ENCODE assay signal across 8 mouse cellular contexts in genomic region chr10:43174326-43175155, GRCm38 (mm10). TPM values are rescaled to one million over a fixed set of nuclear protein-coding genes. Genes with fewer than 3 reads are reported as not detected.
DNase-seq lines count a peak whose midpoint lies in the region; ATAC-seq and TF ChIP-seq lines count a peak whose summit lies in the region.

Sobp (minus strand) TSS chr10:43174530.
9030612E09Rik (plus strand) TSS chr10:43174704.

- peak; percentile 6 to 51 for DNase-seq in urinary bladder, adult 18-20 months (ENCODE audit: low spot score in 2 of 2)
- DNase-seq in urinary bladder, postnatal 10 days (ENCODE audit: low spot score) = no peak
- DNase-seq in embryonic facial prominence, embryonic 14.5 days (ENCODE audit: low spot score) = peak; percentile 93
- peak; percentile 41 for DNase-seq in heart, adult 8-10 months (ENCODE audit: low spot score)
- DNase-seq in limb, embryonic 14.5 days (ENCODE audit: low spot score) = peak; percentile 90
- peak; percentile 18 for DNase-seq in thymus, postnatal 25 days

- peak within 1 kb of the TSS; percentile 85 for H3K4me3 ChIP-seq in embryonic facial prominence, embryonic 14.5 days (ENCODE audit: low read depth, low read length)
- peak within 1 kb of the TSS; percentile 71 for H3K4me3 ChIP-seq in kidney, embryonic 14.5 days (ENCODE audit: low read length)
- peak within 1 kb of the TSS; percentile 83 for H3K4me3 ChIP-seq in limb, embryonic 14.5 days (replicated peaks; ENCODE audit: low read length)
- H3K4me3 ChIP-seq in neural tube, embryonic 12.5 days = peak within 1 kb of the TSS; percentile 85

- H3K9ac ChIP-seq in embryonic facial prominence, embryonic 14.5 days (ENCODE audit: low read depth, low read length) = peak within 1 kb of the TSS; percentile 87
- H3K9ac ChIP-seq in kidney, embryonic 14.5 days (ENCODE audit: low read depth, low read length) = peak within 1 kb of the TSS; percentile 78
- peak within 1 kb of the TSS; percentile 79 for H3K9ac ChIP-seq in limb, embryonic 14.5 days (ENCODE audit: low read depth, low read length, severe bottlenecking)
- H3K9ac ChIP-seq in neural tube, embryonic 12.5 days = peak within 1 kb of the TSS; percentile 94

- H3K27ac ChIP-seq in embryonic facial prominence, embryonic 14.5 days (replicated peaks; ENCODE audit: low read depth, low read length) = peak within 1 kb of the TSS; percentile 84
- peak within 1 kb of the TSS; percentile 51 for H3K27ac ChIP-seq in kidney, embryonic 14.5 days (ENCODE audit: low read depth, low read length)
- peak within 1 kb of the TSS; percentile 86 for H3K27ac ChIP-seq in limb, embryonic 14.5 days (replicated peaks; ENCODE audit: low read depth, low read length)
- peak within 1 kb of the TSS; percentile 86 for H3K27ac ChIP-seq in neural tube, embryonic 12.5 days

- peak within 1 kb of the TSS; percentile 76 for H3K4me2 ChIP-seq in embryonic facial prominence, embryonic 14.5 days (ENCODE audit: low read depth, low read length)
- H3K4me2 ChIP-seq in kidney, embryonic 14.5 days (replicated peaks; ENCODE audit: low read depth, low read length) = peak within 1 kb of the TSS; percentile 94
- H3K4me2 ChIP-seq in limb, embryonic 14.5 days (replicated peaks; ENCODE audit: low read depth, low read length, severe bottlenecking) = peak within 1 kb of the TSS; percentile 71
- peak within 1 kb of the TSS; percentile 90 for H3K4me2 ChIP-seq in neural tube, embryonic 12.5 days (replicated peaks)

- no peaks in the 10 kb centered on the region for H3K36me3 ChIP-seq in embryonic facial prominence, embryonic 14.5 days (ENCODE audit: control insufficient read depth, insufficient read depth, low read length)
- no peaks in the 10 kb centered on the region for H3K36me3 ChIP-seq in kidney, embryonic 14.5 days (ENCODE audit: control insufficient read depth, insufficient read depth, low read length)
- no peaks in the 10 kb centered on the region for H3K36me3 ChIP-seq in limb, embryonic 14.5 days (ENCODE audit: control insufficient read depth, insufficient read depth, low read length)
- H3K36me3 ChIP-seq in neural tube, embryonic 12.5 days = no peaks in the 10 kb centered on the region

- H3K9me3 ChIP-seq in embryonic facial prominence, embryonic 14.5 days (ENCODE audit: control insufficient read depth, low read length) = no peaks in the 10 kb centered on the region
- no peaks in the 10 kb centered on the region for H3K9me3 ChIP-seq in kidney, embryonic 14.5 days (ENCODE audit: control insufficient read depth, low read length)
- no peaks in the 10 kb centered on the region for H3K9me3 ChIP-seq in limb, embryonic 14.5 days (ENCODE audit: control insufficient read depth, low read length)
- no peaks in the 10 kb centered on the region for H3K9me3 ChIP-seq in neural tube, embryonic 12.5 days

- peaks cover 21% of the 10 kb centered on the region for H3K4me1 ChIP-seq in embryonic facial prominence, embryonic 14.5 days (ENCODE audit: control insufficient read depth, insufficient read depth, low read length)
- peaks cover 14% of the 10 kb centered on the region for H3K4me1 ChIP-seq in kidney, embryonic 14.5 days (ENCODE audit: control insufficient read depth, insufficient read depth, low read length)
- H3K4me1 ChIP-seq in limb, embryonic 14.5 days (ENCODE audit: control insufficient read depth, insufficient read depth, low read length) = peaks cover 19% of the 10 kb centered on the region
- H3K4me1 ChIP-seq in neural tube, embryonic 12.5 days = peaks cover 28% of the 10 kb centered on the region; the same call in 1 of the 2 replicates

- WGBS in embryonic facial prominence, embryonic 14.5 days = under 1% methylated on average over 50 of the region's 91 CpGs
- WGBS in kidney, embryonic 14.5 days = 1% methylated on average over 67 of the region's 91 CpGs
- 0% methylated on average over 39 of the region's 91 CpGs for WGBS in limb, embryonic 14.5 days
- WGBS in neural tube, embryonic 12.5 days = under 1% methylated on average over 83 of the region's 91 CpGs

- H3K27me3 ChIP-seq in embryonic facial prominence, embryonic 14.5 days (replicated peaks; ENCODE audit: control insufficient read depth, insufficient read depth, low read length) = peaks cover 4% of the 10 kb centered on the region; the same call in 1 of the 2 replicates
- peaks cover 20% of the 10 kb centered on the region for H3K27me3 ChIP-seq in kidney, embryonic 14.5 days (ENCODE audit: control insufficient read depth, insufficient read depth, low read length)
- 0 out of 2 replicates have a peak, but pooled peaks cover 20% of the 10 kb centered on the region for H3K27me3 ChIP-seq in limb, embryonic 14.5 days (ENCODE audit: control insufficient read depth, insufficient read depth, low read length)
- H3K27me3 ChIP-seq in neural tube, embryonic 12.5 days (replicated peaks) = peaks cover 14% of the 10 kb centered on the region; the same call in 1 of the 2 replicates

- ATAC-seq in embryonic facial prominence, embryonic 14.5 days (ENCODE audit: low read depth) = peak; percentile 87
- peak; percentile 78 for ATAC-seq in kidney, embryonic 14.5 days (ENCODE audit: low FRiP score, low TSS enrichment)
- peak; percentile 80 for ATAC-seq in limb, embryonic 14.5 days (ENCODE audit: low FRiP score, low read depth)
- ATAC-seq in neural tube, embryonic 12.5 days (ENCODE audit: low FRiP score, low read depth) = peak; percentile 80

- no peak for TF ChIP-seq POLR2A in limb, embryonic 14.5 days (IDR thresholded peaks at IDR 0.05; ENCODE audit: borderline replicate concordance, extremely low read depth, insufficient read depth, insufficient read length)

RNA-seq across cellular contexts. Expression of gene Sobp, which starts in this region (rescaled TPM):
- polyA plus RNA-seq in embryonic facial prominence, embryonic 14.5 days (2014; fragmentation: Nextera tagmentation; extraction: Ambion mirVana) = 4.5 and 4.7 TPM in 2 replicates
- 10 to 100 TPM; 13.3 to 17.7 (median 15.5) TPM for total RNA-seq in heart, adult 8-10 months (2022)
- polyA plus RNA-seq in kidney, embryonic 14.5 days (2014; fragmentation: Nextera tagmentation; extraction: Ambion mirVana) = 3.9 and 4.0 TPM in 2 replicates
- 6.2 and 7.6 TPM in 2 replicates for polyA plus RNA-seq in limb, embryonic 14.5 days (2012; rRNA removed)
- polyA plus RNA-seq in limb, embryonic 14.5 days (2014; fragmentation: Nextera tagmentation; extraction: Ambion mirVana) = 4.9 TPM in 2 replicates
- polyA plus RNA-seq in neural tube, embryonic 12.5 days (2016; fragmentation: Nextera tagmentation; extraction: Ambion mirVana) = 6.1 and 7.5 TPM in 2 replicates

RNA-seq across cellular contexts. Expression of gene 9030612E09Rik, which starts in this region (rescaled TPM):
- polyA plus RNA-seq in embryonic facial prominence, embryonic 14.5 days (2014; fragmentation: Nextera tagmentation; extraction: Ambion mirVana) = 0.93 and 1.5 TPM in 2 replicates
- 1 to 10 TPM; 2.7 to 3.3 (median 2.9) TPM for total RNA-seq in heart, adult 8-10 months (2022)
- 0.87 and 1.6 TPM in 2 replicates for polyA plus RNA-seq in kidney, embryonic 14.5 days (2014; fragmentation: Nextera tagmentation; extraction: Ambion mirVana)
- 1.9 and 2.4 TPM in 2 replicates for polyA plus RNA-seq in limb, embryonic 14.5 days (2012; rRNA removed)
- polyA plus RNA-seq in limb, embryonic 14.5 days (2014; fragmentation: Nextera tagmentation; extraction: Ambion mirVana) = 1.1 and 1.4 TPM in 2 replicates
- 1.9 and 2.5 TPM in 2 replicates for polyA plus RNA-seq in neural tube, embryonic 12.5 days (2016; fragmentation: Nextera tagmentation; extraction: Ambion mirVana)
